Mouse (Mus musculus): ENCODE data around the gene Ube2h.

DNA sequence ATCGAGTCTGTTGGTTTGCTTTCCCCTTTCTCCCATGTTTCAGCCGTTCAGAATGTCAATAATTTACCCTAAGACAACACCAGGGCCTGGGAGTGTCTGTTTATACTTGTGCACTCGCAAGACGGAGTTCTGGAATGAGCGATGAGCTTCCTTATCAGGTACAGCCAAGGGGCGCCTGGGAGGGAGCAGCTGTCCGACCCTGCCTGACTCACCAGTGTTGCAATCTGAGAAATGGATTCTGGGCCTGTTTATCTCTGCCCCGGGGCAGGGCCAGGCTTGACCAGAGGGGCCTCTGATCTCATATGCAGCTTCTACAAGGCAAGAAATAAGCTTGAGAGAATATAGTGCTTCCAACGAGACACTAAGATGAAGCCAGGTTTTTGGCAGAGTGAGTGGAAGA is 3.4 kb upstream of the Ube2h start:
- no peak for TF ChIP-seq POLR2A (IDR thresholded peaks at IDR 0.05; ENCODE audit: low read depth, low read length)
- no peak for TF ChIP-seq CTCF (IDR thresholded peaks at IDR 0.05; ENCODE audit: extremely low read depth, insufficient read depth, insufficient read length, insufficient replicate concordance)

All from spleen, adult 2 months (tissue).